Mouse (Mus musculus) myocyte (in vitro differentiated cells): ENCODE measurements around the gene Armc6. TPM values are rescaled to one million over a fixed set of nuclear protein-coding genes. Genes with fewer than 3 reads are reported as not detected.

Experiments used
- H3K27me3 ChIP-seq: one replicate; pipeline ENCODE4 v1.6.1; 2011; ENCODE audit not compliant: control insufficient read depth, insufficient read depth, insufficient read length
- H3K36me3 ChIP-seq: one replicate; pipeline ENCODE4 v1.6.1; 2011; ENCODE audit not compliant: control insufficient read depth, insufficient read depth
- H3K4me2 ChIP-seq: one replicate; pipeline ENCODE4 v1.6.1; 2011; ENCODE audit warnings: low read depth, control low read depth
- H3K4me3 ChIP-seq: one replicate; pipeline ENCODE4 v1.5.1; 2011; ENCODE audit warnings: mild to moderate bottlenecking, control low read depth, moderate library complexity
- H3K79me2 ChIP-seq: one replicate; pipeline ENCODE4 v1.6.1; 2011; ENCODE audit not compliant: control insufficient read depth, insufficient read depth
- H3ac ChIP-seq: one replicate; pipeline ENCODE4 v1.6.1; 2011; ENCODE audit not compliant: control insufficient read depth, insufficient read length
- CEBPB ChIP-seq: IDR thresholded peaks from 2 replicates; pipeline ENCODE4 v1.6.1; 2011; ENCODE audit warnings: mild to moderate bottlenecking, moderate library complexity; ENCODE audit not compliant: poor library complexity, insufficient read depth, severe bottlenecking
- E2F4 ChIP-seq: IDR thresholded peaks from one replicate; pipeline ENCODE4 v1.6.1; 2011; ENCODE audit warnings: mild to moderate bottlenecking, control low read depth, moderate library complexity; ENCODE audit not compliant: insufficient read depth
- MAX ChIP-seq: IDR thresholded peaks from one replicate; pipeline ENCODE4 v1.6.1; 2011; ENCODE audit warnings: low read depth, mild to moderate bottlenecking, control low read depth
- MYOD1 ChIP-seq, 3 experiments: IDR thresholded peaks; one replicate each; pipeline ENCODE4 v1.6.1; 2011; ENCODE audit warnings: control low read depth in 2 of 3, low read depth in 2 of 3, mild to moderate bottlenecking in 2 of 3, moderate library complexity in 1 of 3; ENCODE audit not compliant: insufficient read length in 2 of 3, control insufficient read depth in 1 of 3
- MYOG ChIP-seq, 3 experiments: IDR thresholded peaks; one replicate each; pipeline ENCODE4 v1.6.1; 2011; ENCODE audit warnings: control low read depth in 2 of 3, low read depth in 2 of 3, mild to moderate bottlenecking in 2 of 3; ENCODE audit not compliant: insufficient read length in 2 of 3, control insufficient read depth in 1 of 3, insufficient read depth in 1 of 3
- POLR2A ChIP-seq: IDR thresholded peaks from one replicate; pipeline ENCODE4 v1.6.1; 2011; ENCODE audit warnings: low read depth, mild to moderate bottlenecking, control low read depth, moderate library complexity; ENCODE audit not compliant: insufficient read length
- POLR2AphosphoS2 ChIP-seq: IDR thresholded peaks from one replicate; pipeline ENCODE4 v1.6.1; 2011; ENCODE audit warnings: low read depth, control low read depth; ENCODE audit not compliant: insufficient read length
- REST ChIP-seq: IDR thresholded peaks from one replicate; pipeline ENCODE4 v1.6.1; 2011; ENCODE audit warnings: mild to moderate bottlenecking, control low read depth, moderate library complexity; ENCODE audit not compliant: insufficient read depth, insufficient read length
- SRF ChIP-seq: IDR thresholded peaks from one replicate; pipeline ENCODE4 v1.6.1; 2011; ENCODE audit warnings: low read depth; ENCODE audit not compliant: control insufficient read depth, insufficient read length
- TCF12 ChIP-seq: IDR thresholded peaks from one replicate; pipeline ENCODE4 v1.6.1; 2011; ENCODE audit warnings: mild to moderate bottlenecking, control low read depth; ENCODE audit not compliant: poor library complexity, insufficient read depth, severe bottlenecking
- TCF3 ChIP-seq: IDR thresholded peaks from one replicate; pipeline ENCODE4 v1.6.1; 2011; ENCODE audit warnings: low read depth, control low read depth; ENCODE audit not compliant: insufficient read length
- USF1 ChIP-seq: IDR thresholded peaks from one replicate; pipeline ENCODE4 v1.6.1; 2011; ENCODE audit warnings: low read depth, mild to moderate bottlenecking, control low read depth, moderate library complexity
- polyA plus RNA-seq: library from polyadenylated mRNA; unstranded; fragments of >200 nt; fragmentation: generic; extraction: Trizol; gene quantifications from one replicate; pipeline ENCODE4 v1.2.1, GENCODE M21; 2012; ENCODE audit warnings: missing spikeins

The Armc6 gene
- polyA plus RNA-seq, 1 experiment, result 35.4 TPM

DNA sequence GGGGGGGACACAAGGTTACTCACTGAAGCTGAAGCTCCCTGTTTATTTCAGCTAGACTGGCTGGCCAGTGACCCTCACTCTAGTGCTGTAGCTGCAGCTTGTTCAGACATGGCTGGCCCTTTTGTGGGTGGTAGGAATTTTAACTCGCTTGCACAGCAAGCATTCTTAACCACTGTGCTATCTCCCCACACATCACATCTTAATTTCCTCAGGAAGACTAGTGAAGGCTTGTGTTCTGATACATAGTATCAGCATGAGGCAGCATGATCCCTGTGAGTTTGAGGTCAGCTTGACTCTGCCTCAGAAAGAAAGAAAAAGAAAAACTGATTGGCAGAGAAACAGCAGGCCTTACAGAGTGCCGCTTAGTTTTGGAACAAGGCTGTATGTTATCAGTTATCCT is 3.6 kb upstream of the Armc6 start:
- no peak overlapping the region for H3K4me2 ChIP-seq
- H3ac ChIP-seq, result no peak overlapping the region
- H3K79me2 ChIP-seq, result peaks cover 5% of the 10 kb centered on the region
- H3K36me3 ChIP-seq, result peaks cover 7% of the 10 kb centered on the region
- no peaks in the 10 kb centered on the region for H3K27me3 ChIP-seq
- H3K4me3 ChIP-seq, result no peak overlapping the region
- TF ChIP-seq TCF12 (no peak), E2F4 (no peak), SRF (no peak), CEBPB (no peak), POLR2A (no peak), POLR2AphosphoS2 (no peak), MYOD1 (IDR thresholded peaks at IDR 0.05; ENCODE audit: control insufficient read depth in 1 of 3, insufficient read length in 2 of 3, low read depth in 2 of 3) (no peak), MYOG (IDR thresholded peaks at IDR 0.05; ENCODE audit: control insufficient read depth in 1 of 3, insufficient read depth in 1 of 3, insufficient read length in 2 of 3, low read depth in 2 of 3) (no peak), USF1 (no peak), MAX (no peak), TCF3 (no peak), REST (no peak)

- Histone ChIP-seq H3ac (peak overlapping the region; percentile 16), H3K79me2 (peaks cover 9% of the 10 kb centered on the region), H3K4me2 (peak overlapping the region; percentile 57), H3K4me3 (peak overlapping the region; percentile 84), H3K27me3 (no peaks in the 10 kb centered on the region), H3K36me3 (no peaks in the 10 kb centered on the region)
- no peak for TF ChIP-seq E2F4
- TF ChIP-seq USF1, result peak; percentile 6
Observed at GRCm38 (mm10) chr8:70234781-70235128, 489 bp upstream of the Armc6 start.

DNA sequence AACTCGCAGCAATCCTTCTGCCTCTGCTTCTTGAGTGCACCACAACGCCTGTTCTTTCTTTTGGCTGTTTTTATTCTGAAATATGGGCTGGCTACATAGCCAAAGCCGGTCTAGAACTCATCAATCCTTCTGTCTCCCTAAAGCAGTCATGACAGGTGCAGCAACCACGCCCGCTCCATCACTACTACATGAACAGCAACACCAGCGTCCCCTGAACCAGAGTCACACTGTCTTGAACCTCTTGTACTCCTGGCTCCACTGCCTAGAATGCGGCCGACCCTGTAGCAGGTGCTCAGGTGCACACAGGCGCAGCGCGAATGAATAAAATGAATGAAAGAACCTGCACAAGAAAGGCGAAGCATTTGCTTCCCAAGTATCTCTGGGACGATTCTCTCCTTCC is 660 bp downstream of the Armc6 start:
- H3K79me2 ChIP-seq, result peaks cover 9% of the 10 kb centered on the region
- no peaks in the 10 kb centered on the region for H3K36me3 ChIP-seq
- TF ChIP-seq MYOG (IDR thresholded peaks at IDR 0.05; ENCODE audit: control insufficient read depth in 1 of 3, insufficient read depth in 1 of 3, insufficient read length in 2 of 3, low read depth in 2 of 3) (peak in 1 of 3 experiments; percentile 12), MAX (no peak), POLR2A (no peak), REST (no peak), TCF12 (no peak), USF1 (no peak), POLR2AphosphoS2 (no peak), SRF (no peak), E2F4 (no peak), TCF3 (no peak), MYOD1 (IDR thresholded peaks at IDR 0.05; ENCODE audit: control insufficient read depth in 1 of 3, insufficient read length in 2 of 3, low read depth in 2 of 3) (peak in 1 of 3 experiments; percentile 66), CEBPB (no peak)
- H3K27me3 ChIP-seq, result no peaks in the 10 kb centered on the region
- H3ac ChIP-seq, result peak overlapping the region; percentile 16
- peak overlapping the region; percentile 94 for H3K4me2 ChIP-seq
- H3K4me3 ChIP-seq, result peak overlapping the region; percentile 84

GRCm38 (mm10) chr8:70230837-70231236 is 3.4 kb downstream of the Armc6 start:
- no peaks in the 10 kb centered on the region for H3K27me3 ChIP-seq
- H3K36me3 ChIP-seq, result peaks cover 10% of the 10 kb centered on the region
- no peak for TF ChIP-seq POLR2AphosphoS2
- no peak for TF ChIP-seq MAX
- TF ChIP-seq SRF, result no peak
- TF ChIP-seq MYOG (IDR thresholded peaks at IDR 0.05; ENCODE audit: control insufficient read depth in 1 of 3, insufficient read depth in 1 of 3, insufficient read length in 2 of 3, low read depth in 2 of 3), result no peak
- no peak for TF ChIP-seq TCF3
- no peak for TF ChIP-seq MYOD1 (IDR thresholded peaks at IDR 0.05; ENCODE audit: control insufficient read depth in 1 of 3, insufficient read length in 2 of 3, low read depth in 2 of 3)
- TF ChIP-seq REST, result no peak
- H3K4me3 ChIP-seq, result no peak overlapping the region
- H3ac ChIP-seq, result no peak overlapping the region
- peaks cover 9% of the 10 kb centered on the region for H3K79me2 ChIP-seq
- no peak overlapping the region for H3K4me2 ChIP-seq

DNA sequence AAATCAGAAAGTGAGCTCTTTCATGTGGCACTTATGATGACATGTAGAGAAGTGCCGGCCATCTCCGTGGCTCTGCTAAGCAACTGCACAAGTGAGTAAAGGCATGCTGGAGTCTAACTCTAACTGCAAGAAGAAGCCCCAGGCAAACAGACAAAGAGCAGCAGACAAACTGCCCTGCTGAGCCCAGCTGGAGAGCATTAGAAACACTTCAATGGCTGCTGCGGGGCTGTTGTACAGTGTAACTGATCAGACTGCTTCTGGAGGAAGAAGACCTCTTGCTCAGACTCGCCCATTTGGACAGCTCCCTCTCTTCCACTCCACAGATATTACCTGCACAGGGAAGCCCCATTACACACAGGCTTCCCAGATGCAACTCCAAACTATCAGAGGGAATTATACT is 6.3 kb downstream of the Armc6 start:
- H3K36me3 ChIP-seq, result peaks cover 20% of the 10 kb centered on the region
- H3K27me3 ChIP-seq, result no peaks in the 10 kb centered on the region
- H3K79me2 ChIP-seq, result peaks cover 4% of the 10 kb centered on the region
- H3K4me3 ChIP-seq, result no peak overlapping the region
- no peak overlapping the region for H3ac ChIP-seq
- TF ChIP-seq SRF (no peak), MYOG (IDR thresholded peaks at IDR 0.05; ENCODE audit: control insufficient read depth in 1 of 3, insufficient read depth in 1 of 3, insufficient read length in 2 of 3, low read depth in 2 of 3) (no peak), TCF3 (no peak), REST (no peak), CEBPB (no peak), TCF12 (no peak), USF1 (no peak), E2F4 (no peak), MYOD1 (IDR thresholded peaks at IDR 0.05; ENCODE audit: control insufficient read depth in 1 of 3, insufficient read length in 2 of 3, low read depth in 2 of 3) (no peak), POLR2A (no peak), POLR2AphosphoS2 (no peak), MAX (no peak)
- H3K4me2 ChIP-seq, result no peak overlapping the region
